Mouse (Mus musculus) frontal cortex, adult 2 months (tissue): ENCODE measurements around the gene Irf2. TPM values are rescaled to one million over a fixed set of nuclear protein-coding genes. Genes with fewer than 3 reads are reported as not detected.

Experiments
- DNase-seq, 2 experiments: peaks; one replicate each; pipeline ENCODE4 v3.0.0; 2022; ENCODE audit warnings: low spot score in 1 of 2; ENCODE audit errors: extremely low spot score in 1 of 2
- polyA plus RNA-seq: library from polyadenylated mRNA; depleted of rRNA; stranded (reverse); fragments of >200 nt; gene quantifications from 2 replicates; pipeline ENCODE4 v1.2.3, GENCODE M21; 2012

Irf2 gene
- polyA plus RNA-seq, 1 experiment: 27.9 TPM

DNA sequence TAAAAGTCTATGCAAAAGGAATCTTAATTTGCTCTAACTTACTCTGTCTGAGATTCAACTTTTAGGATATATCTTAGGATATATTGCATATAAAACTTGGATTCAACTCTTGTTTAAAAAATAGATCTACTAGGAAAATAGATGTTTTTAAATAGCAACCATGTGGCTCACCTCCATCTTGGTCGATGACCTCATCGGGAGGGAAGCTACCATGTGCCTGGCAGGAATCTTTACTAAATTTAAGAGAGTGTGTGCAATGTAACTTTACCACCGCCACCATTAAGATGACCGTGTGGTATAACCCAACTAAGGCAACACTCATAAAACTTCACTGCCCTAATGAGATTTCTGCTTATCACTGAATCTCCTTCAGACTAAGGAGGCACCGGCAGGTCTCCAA is 14.8 kb downstream of the Irf2 start:
- no peak for DNase-seq

GRCm38 (mm10) chr8:46755731-46756333 is 16.3 kb downstream of the Irf2 start:
- DNase-seq: no peak

DNA sequence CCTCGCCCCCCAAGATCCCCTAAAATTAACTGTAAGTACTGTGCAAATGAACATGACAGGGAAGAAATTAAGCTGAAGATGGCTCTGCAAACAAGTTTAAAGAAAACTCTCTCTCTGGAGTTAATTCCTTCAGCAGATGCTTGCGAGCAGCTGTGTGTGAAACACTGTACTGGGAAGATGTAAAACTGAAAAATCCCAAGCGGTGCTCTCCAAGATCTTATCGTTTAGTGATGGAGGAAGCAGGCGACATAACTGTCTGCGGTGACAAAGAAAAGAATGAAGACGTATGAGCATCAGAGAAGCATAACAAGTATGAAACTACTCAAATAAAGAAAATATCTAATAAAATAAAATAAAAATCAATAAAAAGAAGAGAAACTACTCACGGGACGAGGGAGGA is 18.1 kb downstream of the Irf2 start:
- peak in 1 of 2 experiments; percentile 25 for DNase-seq

DNA sequence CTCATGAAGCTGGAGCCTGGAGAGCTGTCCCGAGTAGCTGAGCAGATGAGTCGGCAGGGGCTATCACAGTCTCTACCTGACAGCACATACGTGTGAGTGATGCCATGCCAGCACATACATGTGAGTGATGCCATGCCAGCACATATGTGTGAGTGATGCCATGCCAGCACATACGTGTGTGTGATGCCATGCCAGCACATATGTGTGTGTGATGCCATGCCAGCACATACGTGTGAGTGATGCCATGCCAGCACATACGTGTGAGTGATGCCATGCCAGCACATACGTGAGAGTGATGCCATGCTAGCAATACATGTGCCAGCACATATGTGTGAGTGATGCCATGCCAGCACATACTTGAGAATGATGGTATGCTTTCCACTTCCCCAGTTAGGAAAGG is 18.6 kb downstream of the Irf2 start:
- DNase-seq: no peak

GRCm38 (mm10) chr8:46758676-46759075 is 19.1 kb downstream of the Irf2 start:
- no peak for DNase-seq

DNA sequence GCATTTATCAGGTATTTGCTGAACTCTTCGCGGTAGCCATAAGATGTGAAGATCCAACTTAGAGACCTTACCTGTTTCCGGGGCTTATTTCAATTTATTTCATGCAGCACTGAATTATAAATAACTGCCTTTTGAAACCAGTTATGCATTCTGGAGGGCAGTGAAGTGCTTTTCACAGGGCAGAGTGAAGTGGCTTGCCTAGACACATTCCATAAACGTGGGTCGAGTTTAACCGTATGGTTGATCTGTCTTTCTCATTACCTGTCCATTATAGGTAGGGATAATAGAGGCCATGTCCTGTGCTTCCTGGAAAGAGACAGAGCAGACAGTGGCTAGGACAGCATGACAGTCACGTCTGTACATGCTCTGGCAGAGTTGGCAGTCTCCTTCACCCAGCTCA is 20.0 kb downstream of the Irf2 start:
- DNase-seq: no peak

- DNase-seq: no peak
Observed at GRCm38 (mm10) chr8:46760701-46761100, 21.2 kb downstream of the Irf2 start.

DNA sequence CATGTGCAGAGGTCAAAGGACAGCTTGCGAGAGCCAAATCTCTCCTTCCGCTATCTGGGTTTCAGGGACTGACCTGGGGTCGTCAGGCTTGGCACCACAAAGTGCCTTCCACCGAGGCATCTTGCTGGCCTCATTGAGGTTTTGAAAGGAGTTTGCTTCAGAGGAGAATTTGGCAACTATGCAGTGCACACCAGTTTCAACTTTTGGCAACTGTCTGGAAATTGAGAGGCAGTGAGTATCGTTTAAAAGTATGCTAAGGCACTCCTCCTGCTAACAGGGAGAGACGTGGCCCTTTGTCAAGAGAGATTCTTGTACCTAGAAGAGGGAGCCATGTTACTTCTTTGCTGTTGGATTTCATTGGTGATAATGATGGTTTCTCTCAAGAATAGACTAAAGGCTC is 21.9 kb downstream of the Irf2 start:
- DNase-seq: no peak

- DNase-seq: peak; percentile 43 to 50
Observed at GRCm38 (mm10) chr8:46769408-46770180, 30.1 kb downstream of the Irf2 start.

DNA sequence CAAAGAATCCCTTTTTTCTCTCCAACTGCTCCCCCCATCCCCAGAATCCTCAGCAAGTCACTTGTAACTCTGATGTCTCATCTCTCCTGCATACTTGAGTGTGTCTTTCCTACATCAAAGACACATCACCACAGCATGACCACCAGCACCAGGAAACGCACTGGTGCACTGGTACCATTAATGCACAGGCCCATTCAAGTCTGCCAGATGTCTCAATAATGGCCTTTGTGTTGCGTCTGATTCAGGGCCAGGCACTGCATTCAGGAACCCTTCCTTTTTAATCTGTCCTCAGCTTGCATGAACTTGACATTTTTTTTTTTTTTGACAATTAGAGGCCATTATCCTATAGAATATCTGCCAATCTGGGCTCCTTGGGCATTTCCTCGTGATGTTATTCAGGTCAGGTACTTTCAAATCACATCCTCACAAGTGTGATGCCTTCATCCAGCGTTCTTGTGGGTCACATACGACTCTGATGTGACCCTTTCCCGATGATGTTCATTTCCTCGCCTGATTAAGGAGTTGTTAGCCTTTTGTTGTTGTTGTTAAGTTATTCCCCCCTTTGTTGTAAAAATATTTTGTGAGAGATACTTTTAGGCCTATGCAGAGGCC is 31.5 kb downstream of the Irf2 start:
- no peak for DNase-seq

DNA sequence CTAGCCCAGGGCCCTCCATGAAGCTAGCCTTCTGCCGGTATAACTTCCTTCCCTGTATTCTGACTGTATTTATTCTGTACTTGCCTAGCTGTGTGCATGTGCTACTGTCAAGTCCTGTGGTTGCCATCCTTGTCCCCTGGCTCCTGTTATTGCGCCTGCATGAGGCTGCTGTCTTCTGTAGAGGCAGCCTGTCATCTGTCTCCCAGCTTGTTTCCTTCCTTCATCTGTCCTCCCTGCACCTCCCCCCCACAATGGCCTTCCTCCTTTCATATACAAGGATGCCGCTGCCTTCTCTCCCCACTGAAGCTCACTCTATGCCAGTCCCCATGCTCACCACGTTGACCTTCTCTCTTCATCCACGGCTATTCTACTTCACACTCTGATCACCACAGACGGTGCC is 33.3 kb downstream of the Irf2 start:
- DNase-seq: no peak

DNA sequence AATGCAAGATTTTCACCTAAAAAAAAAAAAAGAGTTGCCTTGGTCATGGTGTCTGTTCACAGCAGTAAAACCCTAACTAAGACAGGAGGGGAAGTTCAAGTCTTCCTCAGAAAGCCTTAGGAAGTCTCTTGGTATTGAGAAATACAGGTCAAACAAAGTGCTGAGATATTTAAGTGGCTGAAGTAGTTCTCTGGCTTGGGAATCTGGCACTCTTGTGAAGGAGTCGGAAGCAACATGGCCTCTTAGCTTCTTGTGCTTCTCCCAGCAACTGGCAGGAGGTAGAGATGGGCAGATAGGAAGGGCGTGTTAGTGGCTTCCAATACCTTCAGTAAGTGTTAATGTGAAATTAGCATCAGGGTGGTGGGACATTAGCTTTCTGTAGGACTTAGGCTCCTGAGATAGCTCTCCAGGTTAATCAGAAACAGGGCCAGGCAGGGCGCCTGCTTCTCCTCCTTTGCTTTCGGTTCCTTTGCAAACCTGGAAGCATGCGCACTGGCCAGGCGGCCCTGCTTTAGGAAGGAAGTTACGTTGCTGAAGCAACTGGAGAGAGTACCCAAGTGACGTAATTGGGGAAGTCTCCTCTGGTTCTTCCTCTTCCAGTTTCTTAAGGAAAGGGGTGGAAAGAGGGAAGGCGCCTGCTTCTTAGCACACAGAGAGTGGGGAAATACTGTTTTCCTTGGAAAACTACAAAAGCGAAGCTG is 38.4 kb downstream of the Irf2 start:
- peak in 1 of 2 experiments; percentile 20 for DNase-seq

DNA sequence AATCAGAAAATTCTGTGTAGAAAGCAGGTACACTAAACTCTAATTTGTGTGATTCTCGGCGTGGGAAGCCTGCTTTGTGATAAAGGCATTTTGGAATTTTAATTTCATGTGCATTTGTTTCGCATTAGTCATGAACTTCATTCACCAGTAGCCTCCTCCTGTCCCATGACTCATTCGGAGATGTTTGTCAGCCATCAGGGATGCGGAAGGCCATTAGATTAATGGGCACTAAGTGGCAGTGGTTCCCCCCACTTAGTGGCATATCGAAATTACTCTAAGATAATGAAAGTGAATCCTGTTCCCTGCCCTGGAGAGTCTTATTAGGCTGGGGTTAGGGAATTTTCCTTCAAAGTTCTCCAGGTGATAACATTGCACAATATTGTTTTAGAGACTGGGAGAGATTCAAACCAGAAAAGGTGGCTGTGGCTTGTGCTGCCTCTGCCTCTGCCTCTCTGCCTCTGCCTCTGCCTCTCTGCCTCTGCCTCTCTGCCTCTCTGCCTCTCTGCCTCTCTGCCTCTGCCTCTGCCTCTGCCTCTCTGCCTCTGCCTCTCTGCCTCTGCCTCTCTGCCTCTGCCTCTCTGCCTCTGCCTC is 41.6 kb downstream of the Irf2 start:
- DNase-seq: no peak

DNA sequence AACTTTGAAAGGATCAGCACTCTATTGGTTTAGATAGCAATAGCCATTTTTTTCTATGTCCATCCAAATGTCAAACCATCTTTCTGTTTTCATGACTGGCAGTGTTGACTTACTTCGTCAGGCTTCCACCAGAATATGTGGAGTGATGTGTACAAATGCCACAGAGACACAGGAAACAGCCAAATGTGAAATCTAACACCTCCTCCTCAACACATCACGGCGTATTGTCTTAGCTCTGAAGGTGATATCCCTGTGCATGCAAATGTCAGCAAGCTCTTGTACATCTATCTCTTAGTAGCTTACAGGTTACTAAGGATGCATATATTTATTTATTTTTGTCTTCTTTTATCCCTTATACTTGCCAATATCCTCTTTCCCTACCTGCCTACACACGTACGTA is 42.7 kb downstream of the Irf2 start:
- no peak for DNase-seq

DNA sequence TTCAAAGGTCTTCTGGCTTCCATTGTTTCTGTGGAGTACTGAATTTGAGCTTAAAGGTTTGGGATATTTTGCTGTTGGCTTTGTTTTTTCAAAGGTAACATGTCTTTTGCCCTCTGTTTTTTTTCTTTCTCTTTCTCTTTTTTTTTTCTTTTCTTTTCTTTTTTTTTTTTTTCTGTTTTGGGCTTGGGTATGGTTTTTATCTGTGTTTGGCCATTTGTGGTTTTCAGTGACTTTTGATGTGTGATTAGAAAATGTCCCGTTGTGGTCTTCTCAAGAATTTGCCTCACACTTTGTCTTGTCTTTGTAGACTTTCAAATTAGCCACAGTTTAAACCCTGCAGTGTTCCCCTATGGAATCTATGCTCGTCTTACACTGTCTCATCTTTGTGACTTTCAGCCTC is 45.5 kb downstream of the Irf2 start:
- DNase-seq: no peak

DNA sequence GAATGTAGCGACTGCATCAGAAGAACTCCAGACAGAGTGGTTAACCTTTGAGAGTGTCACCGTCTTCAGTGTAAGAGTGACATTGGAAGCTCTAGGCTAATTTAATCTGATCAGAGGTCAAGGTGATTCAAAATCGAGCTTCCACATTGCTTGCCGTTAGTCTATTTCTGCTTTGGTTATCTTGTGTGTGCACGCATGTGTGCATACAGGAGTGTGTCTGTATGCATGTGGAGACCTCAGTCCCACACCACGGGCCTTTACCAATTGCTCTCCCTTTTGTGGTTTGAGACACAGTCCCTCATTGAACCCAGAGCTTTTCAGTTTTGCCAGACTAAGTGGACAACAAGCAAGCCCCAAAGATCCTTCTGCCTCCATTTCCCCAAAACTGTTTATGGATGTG is 46.4 kb downstream of the Irf2 start:
- no peak for DNase-seq

GRCm38 (mm10) chr8:46789091-46789881 is 49.8 kb downstream of the Irf2 start:
- DNase-seq: no peak

DNA sequence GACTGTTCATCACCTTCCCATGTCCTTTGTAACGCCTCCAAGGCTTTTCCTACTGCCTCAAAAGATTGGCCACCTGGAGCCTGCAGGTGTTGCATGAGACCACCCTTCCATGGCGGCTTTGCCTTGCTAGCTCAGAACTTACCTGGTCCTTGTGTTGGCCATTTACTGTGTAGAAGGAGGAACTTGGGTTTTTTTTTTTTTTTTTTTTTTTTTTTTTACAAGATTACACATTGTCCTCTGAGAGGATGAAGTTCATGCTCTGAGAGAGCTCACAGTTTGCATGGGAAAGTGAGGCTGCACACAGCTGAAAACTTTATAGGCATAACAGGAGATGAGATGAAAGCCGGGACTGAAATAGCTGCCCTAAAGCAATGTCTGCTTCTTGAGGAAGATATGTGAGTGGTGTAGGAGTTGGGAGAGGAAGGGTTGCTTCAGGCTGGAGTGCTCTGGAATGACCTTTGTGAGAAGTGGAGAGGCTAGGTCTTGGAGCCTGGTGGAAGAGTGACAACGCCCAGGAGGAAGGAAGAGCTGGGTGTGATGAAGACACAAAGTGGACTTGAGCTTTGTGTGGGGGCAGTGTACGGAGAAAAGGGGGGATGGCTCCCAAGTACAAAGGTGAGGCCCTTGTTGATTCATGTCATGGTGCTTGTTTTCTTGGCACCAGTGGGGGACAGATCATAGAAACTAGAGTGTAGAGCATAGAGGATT is 52.3 kb downstream of the Irf2 start:
- DNase-seq: no peak

GRCm38 (mm10) chr8:46792653-46793052 is 53.1 kb downstream of the Irf2 start:
- DNase-seq: no peak

DNA sequence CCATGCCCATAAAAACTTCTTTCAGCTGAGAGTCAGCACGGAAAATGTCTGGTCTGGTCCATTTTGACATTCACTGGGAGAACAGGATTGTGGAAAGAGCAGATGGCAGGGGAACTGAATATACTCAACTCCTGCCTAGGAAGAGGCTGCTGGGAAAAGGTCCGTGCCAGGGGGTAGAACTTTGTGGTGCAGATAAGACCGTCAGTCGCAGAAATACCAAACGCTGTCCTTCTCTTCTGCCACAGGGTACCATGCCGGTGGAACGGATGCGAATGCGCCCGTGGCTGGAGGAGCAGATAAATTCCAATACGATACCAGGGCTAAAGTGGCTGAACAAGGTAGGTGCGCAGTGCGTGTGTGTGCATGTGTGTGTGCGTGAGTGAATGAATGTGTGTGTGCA is 53.7 kb downstream of the Irf2 start:
- no peak for DNase-seq
